Mouse (Mus musculus) heart, postnatal 0 days (tissue): ENCODE results near the gene Il34.

Experiments
- CTCF ChIP-seq: IDR thresholded peaks from 2 replicates; pipeline ENCODE4 v1.5.1; 2016; ENCODE audit warnings: antibody characterized with exemption, control low read depth, low read depth
- EP300 ChIP-seq: IDR thresholded peaks from 2 replicates; pipeline ENCODE4 v1.6.1; 2016; ENCODE audit warnings: antibody characterized with exemption, low read depth

- TF ChIP-seq CTCF (no peak), EP300 (no peak)
These were observed 6.8 kb upstream of the Il34 start for GRCm38 (mm10) chr8:110812349-110813080.
